ENCODE assay signal across 8 mouse cellular contexts in genomic region chr11:95259088-95259849, GRCm38 (mm10). TPM values are rescaled to one million over a fixed set of nuclear protein-coding genes. Genes with fewer than 3 reads are reported as not detected.
DNase-seq lines count a peak whose midpoint lies in the region; ATAC-seq and TF ChIP-seq lines count a peak whose summit lies in the region.

No protein-coding gene starts in this region.

- H3K27ac ChIP-seq in MEL (ENCODE audit: control insufficient read depth, low read depth, low read length) = peak overlapping the region; percentile 77
- no peak overlapping the region for H3K27ac ChIP-seq in forebrain, embryonic 16.5 days (ENCODE audit: low read length)
- peak overlapping the region; percentile 81 for H3K27ac ChIP-seq in layer of hippocampus, adult 2 months
- H3K27ac ChIP-seq in neural tube, embryonic 15.5 days (replicated peaks) = peak overlapping the region; percentile 59; the same call in 1 of the 2 replicates

- peak; percentile 92 to 100 (median 100); a peak in 5 of 6 replicates for TF ChIP-seq CTCF in MEL (IDR thresholded peaks at IDR 0.05 in 2 of 3, conservative IDR thresholded peaks at IDR 0.05 in 1 of 3; ENCODE audit: control insufficient read depth in 1 of 3, insufficient read depth in 1 of 3, low read depth in 2 of 3, low read length in 3 of 3, poor library complexity in 1 of 3, severe bottlenecking in 1 of 3)
- peak; percentile 100 for TF ChIP-seq CTCF in layer of hippocampus, adult 2 months (conservative IDR thresholded peaks at IDR 0.05)
- peak; percentile 86 for TF ChIP-seq CTCF in lung, adult 2 months (IDR thresholded peaks at IDR 0.05; ENCODE audit: insufficient read depth, low read length)

- TF ChIP-seq POLR2A in MEL (IDR thresholded peaks at IDR 0.05; ENCODE audit: control insufficient read depth in 1 of 2, insufficient read depth in 1 of 2, low read depth in 1 of 2, low read length in 2 of 2, poor library complexity in 1 of 2) = peak; percentile 9 to 81; a peak in 3 of 4 replicates
- TF ChIP-seq POLR2A in lung, adult 2 months (IDR thresholded peaks at IDR 0.05; ENCODE audit: borderline replicate concordance, extremely low read depth, low read depth, low read length) = peak; percentile 64; the same call in 1 of the 2 replicates

- peak; percentile 94 for DNase-seq in MEL (ENCODE audit: low read depth, low spot score)
- peak; percentile 75 to 93 for DNase-seq in cerebellum, adult 18-20 months
- DNase-seq in heart, postnatal 36 days = peak; percentile 96
- peak; percentile 78 to 91 for DNase-seq in layer of hippocampus, adult 2 months (ENCODE audit: low spot score in 2 of 2)
- peak; percentile 95 for DNase-seq in lung, adult 2 months
- DNase-seq in testis, postnatal 10 days (ENCODE audit: low spot score) = peak; percentile 97

- ATAC-seq in forebrain, embryonic 16.5 days = peak; percentile 70
- peak; percentile 58 for ATAC-seq in neural tube, embryonic 15.5 days (ENCODE audit: low FRiP score)

- H3K36me3 ChIP-seq in MEL (ENCODE audit: control insufficient read depth in 1 of 2, insufficient read depth in 2 of 2, low read length in 2 of 2) = peaks cover 0 to 14% of the 10 kb centered on the region in 2 experiments; a peak in 2 of 4 replicates
- no peaks in the 10 kb centered on the region for H3K36me3 ChIP-seq in forebrain, embryonic 16.5 days (ENCODE audit: control insufficient read depth, insufficient read depth)
- H3K36me3 ChIP-seq in neural tube, embryonic 15.5 days = no peaks in the 10 kb centered on the region

- peak overlapping the region; percentile 70 to 91 for H3K4me3 ChIP-seq in MEL (ENCODE audit: control insufficient read depth in 1 of 2, insufficient read depth in 1 of 2, low read depth in 2 of 2, low read length in 2 of 2)
- H3K4me3 ChIP-seq in forebrain, embryonic 16.5 days (replicated peaks; ENCODE audit: low read length) = peak overlapping the region; percentile 54
- peak overlapping the region; percentile 78 for H3K4me3 ChIP-seq in layer of hippocampus, adult 2 months
- H3K4me3 ChIP-seq in lung, adult 2 months (replicated peaks; ENCODE audit: extremely low read depth, low read depth, low read length) = peak overlapping the region; percentile 84
- H3K4me3 ChIP-seq in neural tube, embryonic 15.5 days (replicated peaks) = peak overlapping the region; percentile 45

- no peak for TF ChIP-seq EP300 in MEL (IDR thresholded peaks at IDR 0.05; ENCODE audit: low read depth in 1 of 2, low read length in 2 of 2)

- no peaks in the 10 kb centered on the region for H3K9me3 ChIP-seq in MEL (replicated peaks; ENCODE audit: insufficient read depth, low read length)
- no peaks in the 10 kb centered on the region for H3K9me3 ChIP-seq in forebrain, embryonic 16.5 days (ENCODE audit: control insufficient read depth, low read length)
- no peaks in the 10 kb centered on the region for H3K9me3 ChIP-seq in neural tube, embryonic 15.5 days (replicated peaks)

- peaks cover 3% of the 10 kb centered on the region; the same call in 1 of the 2 replicates for H3K79me2 ChIP-seq in MEL (ENCODE audit: control insufficient read depth, insufficient read depth, low read length, poor library complexity)

- H3K4me2 ChIP-seq in forebrain, embryonic 16.5 days (ENCODE audit: low read length) = peak overlapping the region; percentile 92
- peak overlapping the region; percentile 77 for H3K4me2 ChIP-seq in neural tube, embryonic 15.5 days

- WGBS in forebrain, embryonic 16.5 days = under 1% methylated on average over 73 of the region's 73 CpGs
- WGBS in lung, adult 2 months = under 1% methylated on average over 72 of the region's 73 CpGs
- whole genome bisulfite sequencing in neural tube, embryonic 15.5 days = under 1% methylated on average over 72 of the region's 73 CpGs

- intact Hi-C loops in heart, postnatal 36 days (cut with DNase I) = loop anchor here (1.0 to 5.0 kb wide), 3 partner anchors 34 to 262 kb away; no protein-coding TSS in a partner anchor

- H3K4me1 ChIP-seq in MEL (ENCODE audit: control insufficient read depth in 1 of 2, insufficient read depth in 2 of 2, low read length in 2 of 2) = peaks cover 5 to 23% of the 10 kb centered on the region in 2 experiments
- H3K4me1 ChIP-seq in forebrain, embryonic 16.5 days (replicated peaks; ENCODE audit: control insufficient read depth, insufficient read depth, low read length) = peaks cover 18% of the 10 kb centered on the region
- peaks cover 5% of the 10 kb centered on the region; the same call in 1 of the 2 replicates for H3K4me1 ChIP-seq in lung, adult 2 months (ENCODE audit: control insufficient read depth, insufficient read depth, low read length)
- H3K4me1 ChIP-seq in neural tube, embryonic 15.5 days = peaks cover 24% of the 10 kb centered on the region; the same call in 1 of the 2 replicates

- TF ChIP-seq RAD21 in MEL (IDR thresholded peaks at IDR 0.05; ENCODE audit: low read depth, low read length) = peak; percentile 78

- peak overlapping the region; percentile 94 for H3K9ac ChIP-seq in MEL (ENCODE audit: control insufficient read depth, low read depth, low read length, poor library complexity, severe bottlenecking)
- peak overlapping the region; percentile 74 for H3K9ac ChIP-seq in forebrain, embryonic 16.5 days (replicated peaks; ENCODE audit: low read depth, low read length)
- H3K9ac ChIP-seq in neural tube, embryonic 15.5 days (replicated peaks) = peak overlapping the region; percentile 54

- peaks cover 0 to 2% of the 10 kb centered on the region in 2 experiments; a peak in 2 of 4 replicates for H3K27me3 ChIP-seq in MEL (ENCODE audit: control insufficient read depth in 1 of 2, insufficient read depth in 2 of 2, low read length in 2 of 2)
- no peaks in the 10 kb centered on the region for H3K27me3 ChIP-seq in forebrain, embryonic 16.5 days (replicated peaks; ENCODE audit: control insufficient read depth, insufficient read depth, low read length)
- H3K27me3 ChIP-seq in neural tube, embryonic 15.5 days (replicated peaks) = 0 out of 2 replicates have a peak, but pooled peaks cover 3% of the 10 kb centered on the region

TF ChIP-seq in MEL, 35 proteins besides CTCF, POLR2A, EP300 and RAD21 (continues in another document):
- TF ChIP-seq ELF1 (IDR thresholded peaks at IDR 0.05; ENCODE audit: low read depth, low read length) (peak; percentile 36; the same call in 1 of the 2 replicates), GABPA (IDR thresholded peaks at IDR 0.05; ENCODE audit: low read depth, low read length) (no peak), TCF12 (IDR thresholded peaks at IDR 0.05; ENCODE audit: low read depth, low read length) (peak; percentile 50), MAZ (IDR thresholded peaks at IDR 0.05; ENCODE audit: low read depth, low read length) (no peak), MXI1 (IDR thresholded peaks at IDR 0.05; ENCODE audit: low read depth, low read length) (peak; percentile 97), MYB (IDR thresholded peaks at IDR 0.05; ENCODE audit: low read depth, low read length) (peak; percentile 43; the same call in 1 of the 2 replicates), USF2 (IDR thresholded peaks at IDR 0.05; ENCODE audit: borderline replicate concordance in 1 of 2, insufficient read depth in 1 of 2, low read depth in 1 of 2, low read length in 2 of 2) (no peak), UBTF (IDR thresholded peaks at IDR 0.05; ENCODE audit: borderline replicate concordance, insufficient read depth, low read depth, low read length) (peak; percentile 85; the same call in 1 of the 2 replicates), BHLHE40 (IDR thresholded peaks at IDR 0.05; ENCODE audit: borderline replicate concordance, low read depth, low read length) (peak; percentile 48; the same call in 1 of the 2 replicates), NRF1 (IDR thresholded peaks at IDR 0.05; ENCODE audit: insufficient read depth, low read depth, low read length, poor library complexity, severe bottlenecking) (peak; percentile 24; the same call in 1 of the 2 replicates), JUND (IDR thresholded peaks at IDR 0.05; ENCODE audit: low read depth, low read length) (no peak), SMC3 (IDR thresholded peaks at IDR 0.05; ENCODE audit: low read depth, low read length) (peak; percentile 83), ZMIZ1 (IDR thresholded peaks at IDR 0.05; ENCODE audit: low read depth, low read length) (peak; percentile 86; the same call in 1 of the 2 replicates), ZKSCAN1 (IDR thresholded peaks at IDR 0.05; ENCODE audit: low read depth, low read length) (no peak), MEF2A (IDR thresholded peaks at IDR 0.05; ENCODE audit: extremely low read depth, insufficient replicate concordance, low read depth, low read length, poor library complexity, severe bottlenecking) (0 out of 2 replicates have a peak, but pooled peaks have one; percentile 46), TBP (IDR thresholded peaks at IDR 0.05; ENCODE audit: low read depth, low read length) (peak; percentile 34; the same call in 1 of the 2 replicates), KAT2A (conservative IDR thresholded peaks at IDR 0.05; ENCODE audit: low read depth, low read length) (no peak), NELFE (IDR thresholded peaks at IDR 0.05; ENCODE audit: low read depth, low read length) (peak; percentile 73), MYC (IDR thresholded peaks at IDR 0.05; ENCODE audit: low read depth, low read length) (peak; percentile 81), ETS1 (IDR thresholded peaks at IDR 0.05; ENCODE audit: low read depth, low read length) (no peak), ZNF384 (IDR thresholded peaks at IDR 0.05; ENCODE audit: low read depth, low read length) (0 out of 2 replicates have a peak, but pooled peaks have one; percentile 26)

RNA-seq across cellular contexts. Expression of gene Tac4, which starts 2.1 kb away (rescaled TPM):
- 0.20 and 0.39 TPM in 2 replicates for total RNA-seq in MEL (2012; rRNA removed)
- under 1 TPM in 1 of 2 experiments, not detected in 1; 0.07 TPM for polyA plus RNA-seq in MEL (2012; ENCODE audit: insufficient read depth in 1 of 2, insufficient read length in 2 of 2, low read depth in 1 of 2, low replicate concordance in 2 of 2, missing spikeins in 1 of 2)
- 0.20 and 0.23 TPM in 2 replicates for polyA plus RNA-seq in forebrain, embryonic 16.5 days (2015; fragmentation: Nextera tagmentation; extraction: Ambion mirVana)
- not detected for total RNA-seq in heart, postnatal 36 days (2021)
- total RNA-seq in layer of hippocampus, adult 2 months (2021) = not detected
- polyA plus RNA-seq in lung, adult 2 months (2012; rRNA removed) = 0.09 and 0.12 TPM in 2 replicates
- polyA plus RNA-seq in neural tube, embryonic 15.5 days (2015; fragmentation: Nextera tagmentation; extraction: Ambion mirVana) = 0.20 TPM in 1 of 2 replicates, not detected in the other

RNA-seq across cellular contexts. Expression of gene Kat7, which starts 50.8 kb away (rescaled TPM):
- 81.4 and 83.1 TPM in 2 replicates for total RNA-seq in MEL (2012; rRNA removed)
- polyA plus RNA-seq in MEL (2012; ENCODE audit: insufficient read depth in 1 of 2, insufficient read length in 2 of 2, low read depth in 1 of 2, low replicate concordance in 2 of 2, missing spikeins in 1 of 2) = 100 to 1,000 TPM in 1 of 2 experiments, 10 to 100 TPM in 1; 95.4 to 100 TPM
- 73.6 and 87.9 TPM in 2 replicates for polyA plus RNA-seq in forebrain, embryonic 16.5 days (2015; fragmentation: Nextera tagmentation; extraction: Ambion mirVana)
- total RNA-seq in heart, postnatal 36 days (2021) = 10 to 100 TPM; 27.5 to 32.3 TPM
- total RNA-seq in layer of hippocampus, adult 2 months (2021) = 10 to 100 TPM; 83.3 to 85.7 TPM
- polyA plus RNA-seq in lung, adult 2 months (2012; rRNA removed) = 21.5 and 37.2 TPM in 2 replicates
- 56.8 and 63.6 TPM in 2 replicates for polyA plus RNA-seq in neural tube, embryonic 15.5 days (2015; fragmentation: Nextera tagmentation; extraction: Ambion mirVana)
